Mouse (Mus musculus): ENCODE measurements around the gene B4galt4.

GRCm38 (mm10) chr16:38713404-38714258 is 28.4 kb upstream of the B4galt4 start:
- TF ChIP-seq CTCF (IDR thresholded peaks at IDR 0.05; ENCODE audit: insufficient read depth, low read length) (no peak), POLR2A (IDR thresholded peaks at IDR 0.05; ENCODE audit: borderline replicate concordance, extremely low read depth, low read depth, low read length) (no peak)
